Mouse (Mus musculus): ENCODE results near the gene Gm49027.

- TF ChIP-seq CTCF (conservative IDR thresholded peaks at IDR 0.05; ENCODE audit: low read length): no peak
- no peak for TF ChIP-seq POU5F1 (IDR thresholded peaks at IDR 0.05; ENCODE audit: borderline replicate concordance, low read length)
- no peak for TF ChIP-seq NANOG (IDR thresholded peaks at IDR 0.05; ENCODE audit: borderline replicate concordance, low read length)
These were observed 30.4 kb upstream of the Gm49027 start for GRCm38 (mm10) chr5:123555693-123556092.
